Mouse (Mus musculus) liver, adult 2 months (tissue): Measurements from ENCODE around the gene Ints6. TPM values are rescaled to one million over a fixed set of nuclear protein-coding genes. Genes with fewer than 3 reads are reported as not detected.

ENCODE experiments used
- DNase-seq: peaks from one replicate; pipeline ENCODE4 v3.0.0-alpha.2; 2011; ENCODE audit warnings: low read depth, low spot score; ENCODE audit errors: extremely low read depth
- H3K27ac ChIP-seq: fragments of 200-500 bp; replicated peaks from 2 replicates; pipeline ENCODE4 v1.5.1; 2012; ENCODE audit warnings: low read depth, mild to moderate bottlenecking, control low read depth, inconsistent platforms, low read length; ENCODE audit not compliant: insufficient read depth
- H3K27me3 ChIP-seq: fragments of 200-500 bp; 2 replicates; pipeline ENCODE4 v1.6.1; 2012; ENCODE audit warnings: mild to moderate bottlenecking, moderate library complexity, low read length, inconsistent platforms; ENCODE audit not compliant: control insufficient read depth, insufficient read depth
- H3K36me3 ChIP-seq: fragments of 200-500 bp; 2 replicates; pipeline ENCODE4 v1.6.1; 2012; ENCODE audit warnings: low read length, inconsistent platforms; ENCODE audit not compliant: control insufficient read depth, insufficient read depth
- H3K4me1 ChIP-seq: fragments of 200-500 bp; 2 replicates; pipeline ENCODE4 v1.6.1; 2011; ENCODE audit warnings: low read length; ENCODE audit not compliant: control insufficient read depth, insufficient read depth
- H3K4me3 ChIP-seq: fragments of 200-500 bp; 2 replicates; pipeline ENCODE4 v1.5.1; 2011; ENCODE audit warnings: low read depth, mild to moderate bottlenecking, control low read depth, low read length, moderate library complexity; ENCODE audit not compliant: insufficient read depth
- H3K79me2 ChIP-seq: fragments of 200-500 bp; 2 replicates; pipeline ENCODE4 v1.6.1; 2012; ENCODE audit warnings: inconsistent platforms, mild to moderate bottlenecking, low read length, moderate library complexity; ENCODE audit not compliant: control insufficient read depth, insufficient read depth
- H3K9ac ChIP-seq: fragments of 200-500 bp; 2 replicates; pipeline ENCODE4 v1.6.1; 2012; ENCODE audit warnings: low read depth, mild to moderate bottlenecking, control low read depth, inconsistent platforms, low read length
- CTCF ChIP-seq: fragments of 200-500 bp; IDR thresholded peaks from 2 replicates; pipeline ENCODE4 v1.5.1; 2011; ENCODE audit warnings: low read depth, low read length, control low read depth
- POLR2A ChIP-seq: fragments of 200-500 bp; IDR thresholded peaks from 2 replicates; pipeline ENCODE4 v1.6.1; 2011; ENCODE audit warnings: low read length, control low read depth; ENCODE audit not compliant: insufficient read depth; ENCODE audit errors: extremely low read depth
- WGBS: fragments of 180-500 bp; shearing (Covaris S2); methylation state at CpG from one replicate; pipeline ENCODE4 v1.1.7; 2018; 5-methylcytosine and 5-hydroxymethylcytosine counted together
- polyA plus RNA-seq: library from polyadenylated mRNA; depleted of rRNA; stranded (reverse); fragments of >200 nt; gene quantifications from 2 replicates; pipeline ENCODE4 v1.2.3, GENCODE M21; 2012
- total RNA-seq: library from RNA; depleted of rRNA; stranded (reverse); fragments of >200 nt; gene quantifications from 2 replicates; pipeline ENCODE4 v1.2.3, GENCODE M21; 2014

Gene Ints6
- total and polyA plus RNA-seq, 2 experiments, result 3.4 to 17.4 TPM

DNA sequence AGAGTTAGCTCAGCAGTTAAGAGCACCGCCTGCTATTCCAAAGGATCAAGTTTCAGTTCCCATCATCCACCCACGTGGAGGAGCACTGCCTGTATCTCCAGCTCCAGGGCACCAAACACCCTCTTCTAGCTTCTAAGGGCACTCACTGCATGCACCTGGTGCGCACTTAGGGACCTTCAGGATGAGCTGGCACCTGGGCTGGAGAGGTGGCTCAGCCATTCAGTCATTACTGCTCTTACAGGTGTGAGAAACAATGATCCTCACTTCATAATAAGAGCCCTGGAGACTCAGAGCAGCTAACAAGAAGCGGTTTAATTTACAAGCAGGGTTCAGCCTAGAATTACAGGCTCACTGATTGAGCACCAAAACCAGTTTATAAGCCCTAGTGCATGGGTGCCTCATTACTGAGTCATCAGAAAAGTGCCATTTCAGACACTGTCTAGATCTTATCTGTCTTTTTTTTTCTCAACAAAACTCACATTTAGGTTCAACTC lies 37.7 kb upstream of the Ints6 start:
- Histone ChIP-seq H3K27me3 (no peaks in the 10 kb centered on the region), H3K4me3 (no peak overlapping the region), H3K4me1 (no peaks in the 10 kb centered on the region), H3K79me2 (no peaks in the 10 kb centered on the region), H3K9ac (no peak overlapping the region), H3K27ac (no peak overlapping the region), H3K36me3 (no peaks in the 10 kb centered on the region)
- 29% methylated on average over 4 of the region's 4 CpGs for WGBS
- TF ChIP-seq POLR2A (no peak), CTCF (no peak)
- no peak for DNase-seq

- Histone ChIP-seq H3K4me1 (no peaks in the 10 kb centered on the region), H3K27ac (no peak overlapping the region), H3K79me2 (no peaks in the 10 kb centered on the region), H3K4me3 (no peak overlapping the region), H3K9ac (no peak overlapping the region), H3K36me3 (no peaks in the 10 kb centered on the region), H3K27me3 (no peaks in the 10 kb centered on the region)
- TF ChIP-seq CTCF (no peak), POLR2A (no peak)
- no peak for DNase-seq
- WGBS, result 70% methylated on average over 7 of the region's 7 CpGs
These were observed 34.8 kb upstream of the Ints6 start for GRCm38 (mm10) chr14:62795719-62796118.

GRCm38 (mm10) chr14:62789282-62789681 lies 28.3 kb upstream of the Ints6 start:
- Histone ChIP-seq H3K9ac (no peak overlapping the region), H3K36me3 (no peaks in the 10 kb centered on the region), H3K27me3 (no peaks in the 10 kb centered on the region), H3K79me2 (no peaks in the 10 kb centered on the region), H3K4me1 (peaks cover 3% of the 10 kb centered on the region; the same call in 1 of the 2 replicates), H3K27ac (no peak overlapping the region), H3K4me3 (no peak overlapping the region)
- DNase-seq, result no peak
- TF ChIP-seq CTCF, result no peak
- no peak for TF ChIP-seq POLR2A
- WGBS, result 85% methylated on average over 4 of the region's 4 CpGs

DNA sequence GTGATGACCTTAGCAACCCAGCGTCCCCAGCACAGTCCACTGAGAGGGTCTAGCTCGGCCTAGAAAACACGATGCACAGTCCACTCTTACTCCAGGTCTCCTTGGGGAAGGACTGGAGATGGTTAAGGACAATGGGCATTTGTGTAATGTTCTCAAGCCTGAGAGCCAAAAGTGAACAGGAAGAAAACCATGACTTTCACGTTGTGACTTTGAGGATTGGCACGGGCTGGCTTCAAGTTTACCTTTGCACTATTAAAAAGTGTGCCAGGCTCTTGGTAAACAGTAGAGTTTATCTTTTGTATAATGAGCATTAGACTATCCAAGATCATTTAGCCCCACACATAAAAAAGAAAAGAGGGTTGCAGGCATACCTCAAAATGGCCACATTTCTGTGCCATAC lies 22.0 kb upstream of the Ints6 start:
- Histone ChIP-seq H3K36me3 (no peaks in the 10 kb centered on the region), H3K4me3 (no peak overlapping the region), H3K4me1 (peaks cover 12% of the 10 kb centered on the region), H3K27ac (peak overlapping the region; percentile 52), H3K9ac (no peak overlapping the region; the same call in 1 of the 2 replicates), H3K79me2 (no peaks in the 10 kb centered on the region), H3K27me3 (no peaks in the 10 kb centered on the region)
- WGBS, result 56% methylated on average over 5 of the region's 5 CpGs
- TF ChIP-seq CTCF, result no peak
- no peak for TF ChIP-seq POLR2A
- DNase-seq, result peak; percentile 82

DNA sequence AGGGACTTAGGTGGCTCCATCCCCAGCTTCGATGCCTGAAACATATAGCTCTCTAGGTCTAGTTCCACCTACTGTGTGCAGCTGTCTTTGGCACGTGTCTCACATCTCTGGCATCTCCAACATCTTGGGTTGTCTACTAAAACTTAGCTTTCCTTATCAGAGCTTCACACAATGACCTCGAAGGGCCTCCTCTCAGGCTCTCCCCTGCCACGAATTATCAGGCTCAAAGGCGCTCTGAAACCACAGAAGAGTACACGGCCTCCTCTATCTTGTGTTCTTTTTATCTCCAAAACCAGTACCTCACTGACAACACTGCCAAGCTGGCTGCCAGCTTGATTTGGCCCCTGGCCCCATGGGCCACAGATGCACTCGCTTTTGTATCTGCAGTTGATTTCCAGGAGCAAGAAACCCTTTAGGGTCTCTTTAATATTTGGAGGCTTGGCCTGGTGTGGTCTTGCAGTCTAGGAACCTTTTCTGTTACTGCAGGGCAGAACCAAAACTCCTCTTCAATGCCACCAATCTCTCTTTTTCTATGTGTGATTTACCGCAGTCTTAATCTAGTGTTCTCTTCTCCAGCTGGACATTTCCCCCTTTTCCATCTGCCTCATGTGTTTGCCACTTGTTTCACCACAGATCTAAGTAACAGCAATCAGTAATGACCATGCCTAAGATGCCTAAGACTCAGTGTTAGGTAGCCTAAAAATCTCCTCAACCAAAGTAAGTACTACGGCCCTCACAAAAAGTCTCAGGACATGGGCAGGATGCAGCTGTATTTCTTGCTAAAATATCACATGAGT lies 19.7 kb upstream of the Ints6 start:
- TF ChIP-seq CTCF (no peak), POLR2A (no peak)
- DNase-seq, result no peak
- Histone ChIP-seq H3K4me1 (peaks cover 12% of the 10 kb centered on the region), H3K79me2 (no peaks in the 10 kb centered on the region), H3K4me3 (no peak overlapping the region), H3K9ac (no peak overlapping the region), H3K27me3 (no peaks in the 10 kb centered on the region), H3K36me3 (no peaks in the 10 kb centered on the region), H3K27ac (no peak overlapping the region)
- 68% methylated on average over 9 of the region's 9 CpGs for WGBS

DNA sequence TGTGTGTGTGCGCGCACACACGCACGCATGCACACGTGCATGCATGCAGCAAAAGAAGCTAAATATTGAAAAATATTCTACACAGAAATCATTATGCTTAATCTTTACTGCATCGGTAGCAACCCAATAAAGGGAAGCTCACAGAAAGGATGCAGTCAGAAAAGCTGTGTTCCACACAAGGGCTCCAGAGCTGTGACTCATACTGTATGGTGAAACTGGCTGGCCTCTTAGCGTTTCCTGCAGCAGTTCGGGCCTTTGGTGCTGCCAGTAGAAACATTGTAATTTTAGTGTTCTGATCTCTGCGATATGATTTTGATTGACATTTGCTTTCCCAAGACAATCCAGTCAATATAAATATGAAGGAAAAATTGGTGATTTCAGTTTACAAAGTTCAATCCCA lies 17.1 kb upstream of the Ints6 start:
- Histone ChIP-seq H3K27ac (no peak overlapping the region), H3K4me3 (no peak overlapping the region), H3K9ac (no peak overlapping the region), H3K79me2 (no peaks in the 10 kb centered on the region), H3K36me3 (no peaks in the 10 kb centered on the region), H3K27me3 (no peaks in the 10 kb centered on the region), H3K4me1 (peaks cover 8% of the 10 kb centered on the region)
- DNase-seq, result no peak
- WGBS, result 93% methylated on average over 9 of the region's 9 CpGs
- no peak for TF ChIP-seq POLR2A
- TF ChIP-seq CTCF, result no peak
